Mouse (Mus musculus) G1E (cell line): ENCODE measurements at regions not wholly inside any gene's neighbourhood (a gene's known extent, or its start where the extent isn't known, plus 50 kb on each side); places are given as distances from the start of the nearest gene placed in this dataset.

Experiments used
- ATAC-seq: 2 replicates; pipeline ENCODE4 v1.8.0; 2016; ENCODE audit warnings: mild to moderate bottlenecking; ENCODE audit not compliant: insufficient number of reproducible peaks, poor library complexity, low FRiP score, severe bottlenecking; ENCODE audit errors: extremely low read depth
- DNase-seq: peaks from one replicate; pipeline ENCODE4 v3.0.0; 2012; ENCODE audit warnings: low spot score
- H3K27me3 ChIP-seq: 2 replicates; pipeline ENCODE4 v1.6.1; 2012; ENCODE audit warnings: mild to moderate bottlenecking, low read length, inconsistent platforms; ENCODE audit not compliant: insufficient read depth
- H3K36me3 ChIP-seq: replicated peaks from 2 replicates; pipeline ENCODE3; 2012; ENCODE audit warnings: mild to moderate bottlenecking, inconsistent platforms
- H3K4me1 ChIP-seq: 2 replicates; pipeline ENCODE4 v1.6.1; 2012; ENCODE audit warnings: low read depth, low read length, inconsistent platforms, mixed read lengths; ENCODE audit not compliant: insufficient read depth
- H3K4me3 ChIP-seq: 2 replicates; pipeline ENCODE4 v1.5.1; 2012; ENCODE audit warnings: low read depth, mild to moderate bottlenecking, inconsistent platforms, low read length, moderate library complexity, mixed read lengths
- H3K9me3 ChIP-seq: replicated peaks from 2 replicates; pipeline ENCODE4 v1.6.1; 2012; ENCODE audit warnings: inconsistent platforms
- CTCF ChIP-seq: IDR thresholded peaks from 2 replicates; pipeline ENCODE4 v1.5.1; 2012; ENCODE audit warnings: low read depth, low read length, inconsistent platforms, mixed read lengths
- GATA1 ChIP-seq: IDR thresholded peaks from 2 replicates; pipeline ENCODE4 v1.6.1; 2012; ENCODE audit warnings: borderline replicate concordance, low read length, inconsistent platforms, mixed read lengths
- GATA2 ChIP-seq: IDR thresholded peaks from 2 replicates; pipeline ENCODE4 v1.6.1; 2012; ENCODE audit warnings: low read depth, low read length, inconsistent platforms, borderline replicate concordance
- POLR2AphosphoS5 ChIP-seq: IDR thresholded peaks from 2 replicates; pipeline ENCODE4 v1.6.1; 2012; ENCODE audit warnings: low read depth, low read length, inconsistent platforms; ENCODE audit not compliant: insufficient replicate concordance
- TAL1 ChIP-seq: conservative IDR thresholded peaks from 2 replicates; pipeline ENCODE4 v1.6.1; 2012; ENCODE audit warnings: low read depth, low read length, inconsistent platforms, mixed read lengths

- TF ChIP-seq TAL1 (no peak), GATA2 (no peak), POLR2AphosphoS5 (no peak), CTCF (no peak), GATA1 (no peak)
- Histone ChIP-seq H3K27me3 (no peaks in the 10 kb centered on the region), H3K9me3 (peaks cover 71% of the 10 kb centered on the region), H3K36me3 (no peaks in the 10 kb centered on the region), H3K4me3 (no peak overlapping the region), H3K4me1 (no peaks in the 10 kb centered on the region)
- DNase-seq (no peak), ATAC-seq (no peak)
These were observed 86.0 kb upstream of the Zdhhc25 start for GRCm38 (mm10) chr15:88514091-88514490.

GRCm38 (mm10) chr15:88531218-88531617 lies 68.9 kb upstream of the Zdhhc25 start:
- ATAC-seq = no peak
- no peaks in the 10 kb centered on the region for H3K27me3 ChIP-seq
- no peaks in the 10 kb centered on the region for H3K36me3 ChIP-seq
- no peak for DNase-seq
- no peaks in the 10 kb centered on the region for H3K4me1 ChIP-seq
- H3K4me3 ChIP-seq = no peak overlapping the region
- peaks cover 59% of the 10 kb centered on the region for H3K9me3 ChIP-seq
- TF ChIP-seq GATA1 = no peak
- TF ChIP-seq POLR2AphosphoS5 = no peak
- no peak for TF ChIP-seq GATA2
- TF ChIP-seq CTCF = no peak
- TF ChIP-seq TAL1 = no peak

- no peaks in the 10 kb centered on the region for H3K27me3 ChIP-seq
- H3K9me3 ChIP-seq = peaks cover 63% of the 10 kb centered on the region
- TF ChIP-seq GATA1 = no peak
- no peak for TF ChIP-seq CTCF
- TF ChIP-seq GATA2 = no peak
- TF ChIP-seq POLR2AphosphoS5 = no peak
- no peak overlapping the region for H3K4me3 ChIP-seq
- no peaks in the 10 kb centered on the region for H3K36me3 ChIP-seq
- ATAC-seq (no peak), DNase-seq (no peak)
- no peaks in the 10 kb centered on the region for H3K4me1 ChIP-seq
These were observed 68.1 kb upstream of the Zdhhc25 start for GRCm38 (mm10) chr15:88532008-88532407.

GRCm38 (mm10) chr15:88533354-88533753 lies 66.7 kb upstream of the Zdhhc25 start:
- H3K4me3 ChIP-seq = no peak overlapping the region
- DNase-seq (no peak), ATAC-seq (no peak)
- H3K4me1 ChIP-seq = no peaks in the 10 kb centered on the region
- H3K27me3 ChIP-seq = no peaks in the 10 kb centered on the region
- H3K9me3 ChIP-seq = peaks cover 76% of the 10 kb centered on the region
- no peaks in the 10 kb centered on the region for H3K36me3 ChIP-seq
- no peak for TF ChIP-seq GATA2
- TF ChIP-seq POLR2AphosphoS5 = no peak
- no peak for TF ChIP-seq TAL1
- TF ChIP-seq CTCF = no peak
- no peak for TF ChIP-seq GATA1

GRCm38 (mm10) chr15:88535516-88535915 lies 64.6 kb upstream of the Zdhhc25 start:
- DNase-seq = no peak
- no peak overlapping the region; the same call in 1 of the 2 replicates for H3K4me3 ChIP-seq
- no peaks in the 10 kb centered on the region for H3K4me1 ChIP-seq
- no peak for ATAC-seq
- H3K9me3 ChIP-seq = peaks cover 84% of the 10 kb centered on the region
- TF ChIP-seq GATA1 (no peak), POLR2AphosphoS5 (no peak), CTCF (no peak), TAL1 (no peak), GATA2 (no peak)
- H3K36me3 ChIP-seq = no peaks in the 10 kb centered on the region
- H3K27me3 ChIP-seq = no peaks in the 10 kb centered on the region

GRCm38 (mm10) chr15:88537190-88537589 lies 62.9 kb upstream of the Zdhhc25 start:
- H3K4me1 ChIP-seq = no peaks in the 10 kb centered on the region
- H3K36me3 ChIP-seq = no peaks in the 10 kb centered on the region
- DNase-seq = no peak
- no peak overlapping the region for H3K4me3 ChIP-seq
- no peak for ATAC-seq
- H3K27me3 ChIP-seq = no peaks in the 10 kb centered on the region
- peaks cover 84% of the 10 kb centered on the region for H3K9me3 ChIP-seq
- TF ChIP-seq POLR2AphosphoS5 (no peak), GATA2 (no peak), GATA1 (no peak), TAL1 (no peak), CTCF (no peak)
